Mouse (Mus musculus) intestine, postnatal 0 days (tissue): ENCODE data around the gene Tspan11. TPM values are rescaled to one million over a fixed set of nuclear protein-coding genes. Genes with fewer than 3 reads are reported as not detected.

Source experiments
- ATAC-seq: fragments of 200-750 bp; cut with Nextera tagmentation; 2 replicates; pipeline ENCODE4 v1.8.0; 2017; ENCODE audit warnings: mild to moderate bottlenecking, moderate TSS enrichment, moderate library complexity
- H3K27ac ChIP-seq: fragments of 300-500 bp; sonication (generic); 2 replicates; pipeline ENCODE4 v1.5.1; 2014; ENCODE audit warnings: mild to moderate bottlenecking, low read depth, low read length, moderate library complexity
- H3K27me3 ChIP-seq: fragments of 300-500 bp; sonication (generic); replicated peaks from 2 replicates; pipeline ENCODE4 v1.6.1; 2014; ENCODE audit warnings: low read length, mixed read lengths; ENCODE audit not compliant: control insufficient read depth, insufficient read depth
- H3K36me3 ChIP-seq: fragments of 300-500 bp; sonication (generic); 2 replicates; pipeline ENCODE4 v1.6.1; 2014; ENCODE audit warnings: mild to moderate bottlenecking, moderate library complexity; ENCODE audit not compliant: control insufficient read depth, insufficient read depth
- H3K4me1 ChIP-seq: fragments of 300-500 bp; sonication (generic); replicated peaks from 2 replicates; pipeline ENCODE4 v1.6.1; 2014; ENCODE audit warnings: antibody characterized with exemption, low read length, mixed read lengths; ENCODE audit not compliant: control insufficient read depth, insufficient read depth
- H3K4me2 ChIP-seq: fragments of 300-500 bp; sonication (generic); replicated peaks from 2 replicates; pipeline ENCODE4 v1.6.1; 2014; ENCODE audit warnings: low read depth, mild to moderate bottlenecking, moderate library complexity
- H3K4me3 ChIP-seq: fragments of 300-500 bp; sonication (generic); 2 replicates; pipeline ENCODE4 v1.5.1; 2014; ENCODE audit warnings: low read depth, low read length
- H3K9ac ChIP-seq: fragments of 300-500 bp; sonication (generic); 2 replicates; pipeline ENCODE4 v1.6.1; 2014; ENCODE audit warnings: mild to moderate bottlenecking, low read depth, low read length
- H3K9me3 ChIP-seq: fragments of 300-500 bp; sonication (generic); 2 replicates; pipeline ENCODE4 v1.6.1; 2016; ENCODE audit warnings: mixed run types; ENCODE audit not compliant: control insufficient read depth
- CTCF ChIP-seq: sonication (generic); IDR thresholded peaks from 2 replicates; pipeline ENCODE4 v1.5.1; 2016; ENCODE audit warnings: low read depth, mild to moderate bottlenecking, control low read depth, antibody characterized with exemption, moderate library complexity
- WGBS: fragments of 180-500 bp; shearing (Covaris S2); extraction: QIAGEN DNeasy Blood & Tissue Kit; methylation state at CpG from one replicate; pipeline ENCODE4 v1.1.7; 2014; 5-methylcytosine and 5-hydroxymethylcytosine counted together
- polyA plus RNA-seq: library from polyadenylated mRNA; unstranded; fragments of >200 nt; fragmentation: Nextera tagmentation; extraction: Ambion mirVana; gene quantifications from 2 replicates; pipeline ENCODE4 v1.2.1, GENCODE M21; 2015

Gene Tspan11
- polyA plus RNA-seq, 1 experiment from 2014 or later: 2.7 TPM

GRCm38 (mm10) chr6:127992993-127993392 is 105.6 kb downstream of the Tspan11 start:
- ATAC-seq: no peak
- no peak overlapping the region for H3K4me3 ChIP-seq
- 0 out of 2 replicates have a peak, but pooled peaks cover 4% of the 10 kb centered on the region for H3K4me1 ChIP-seq
- no peak for TF ChIP-seq CTCF
- no peak overlapping the region for H3K27ac ChIP-seq
- WGBS: 93% methylated on average over 8 of the region's 8 CpGs
- H3K9ac ChIP-seq: no peak overlapping the region
- H3K4me2 ChIP-seq: no peak overlapping the region
- H3K27me3 ChIP-seq: no peaks in the 10 kb centered on the region
- no peaks in the 10 kb centered on the region; the same call in 1 of the 2 replicates for H3K36me3 ChIP-seq
- no peaks in the 10 kb centered on the region for H3K9me3 ChIP-seq

DNA sequence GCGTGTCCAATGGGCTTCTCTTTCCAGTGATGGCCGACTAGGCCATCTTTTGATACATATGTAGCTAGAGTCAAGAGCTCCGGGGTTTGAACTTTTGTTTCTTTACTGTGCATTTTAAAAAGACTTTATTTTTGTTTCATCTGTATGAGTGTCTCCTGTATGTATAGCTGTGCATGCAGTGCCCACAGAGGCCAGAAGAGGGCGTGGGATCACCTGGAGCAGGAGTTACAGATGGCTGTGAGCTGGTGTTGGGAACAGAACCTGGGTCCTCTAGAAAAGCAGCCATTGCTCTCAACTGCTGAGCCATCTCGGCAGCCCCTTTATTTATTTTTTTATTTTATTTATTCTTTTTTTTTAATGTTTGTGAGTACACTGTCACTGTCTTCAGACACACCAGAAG is 109.5 kb downstream of the Tspan11 start:
- H3K27me3 ChIP-seq: no peaks in the 10 kb centered on the region
- no peak overlapping the region for H3K27ac ChIP-seq
- H3K4me2 ChIP-seq: no peak overlapping the region
- ATAC-seq: no peak
- no peaks in the 10 kb centered on the region for H3K4me1 ChIP-seq
- WGBS: 84% methylated on average over 5 of the region's 5 CpGs
- no peaks in the 10 kb centered on the region for H3K9me3 ChIP-seq
- no peak overlapping the region for H3K9ac ChIP-seq
- TF ChIP-seq CTCF: peak; percentile 28
- H3K4me3 ChIP-seq: no peak overlapping the region
- H3K36me3 ChIP-seq: no peaks in the 10 kb centered on the region

- no peak overlapping the region for H3K27ac ChIP-seq
- H3K36me3 ChIP-seq: no peaks in the 10 kb centered on the region
- ATAC-seq: no peak
- H3K4me1 ChIP-seq: no peaks in the 10 kb centered on the region
- no peaks in the 10 kb centered on the region for H3K9me3 ChIP-seq
- H3K9ac ChIP-seq: no peak overlapping the region
- H3K27me3 ChIP-seq: no peaks in the 10 kb centered on the region
- TF ChIP-seq CTCF: no peak
- no peak overlapping the region for H3K4me3 ChIP-seq
- H3K4me2 ChIP-seq: no peak overlapping the region
- 70% methylated on average over 2 of the region's 2 CpGs for WGBS
These were observed 111.7 kb downstream of the Tspan11 start for GRCm38 (mm10) chr6:127999118-127999517.

DNA sequence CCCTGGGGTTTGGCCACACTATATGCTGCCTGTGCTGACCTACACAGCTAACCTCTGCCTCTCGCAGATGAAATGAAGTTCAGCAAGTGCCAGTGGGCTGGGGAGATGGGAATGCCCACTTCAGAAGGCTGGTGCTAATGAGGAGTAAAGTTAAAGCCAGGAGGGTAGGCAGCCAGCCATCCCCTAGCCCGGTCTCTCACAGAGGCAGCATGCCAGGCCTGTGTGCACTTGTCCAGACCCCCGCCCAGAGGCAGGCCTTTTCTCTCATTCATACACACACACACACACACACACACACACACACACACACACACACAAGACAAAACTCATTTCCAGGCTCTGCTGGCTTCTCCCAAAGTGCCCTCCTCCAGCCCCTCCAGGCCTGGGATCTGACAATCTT is 113.4 kb downstream of the Tspan11 start:
- WGBS: 75% methylated on average over 3 of the region's 3 CpGs
- no peak overlapping the region for H3K4me3 ChIP-seq
- H3K27ac ChIP-seq: no peak overlapping the region
- ATAC-seq: no peak
- H3K9me3 ChIP-seq: no peaks in the 10 kb centered on the region
- no peaks in the 10 kb centered on the region for H3K27me3 ChIP-seq
- H3K9ac ChIP-seq: no peak overlapping the region
- H3K4me1 ChIP-seq: no peaks in the 10 kb centered on the region
- no peaks in the 10 kb centered on the region for H3K36me3 ChIP-seq
- H3K4me2 ChIP-seq: no peak overlapping the region
- no peak for TF ChIP-seq CTCF

DNA sequence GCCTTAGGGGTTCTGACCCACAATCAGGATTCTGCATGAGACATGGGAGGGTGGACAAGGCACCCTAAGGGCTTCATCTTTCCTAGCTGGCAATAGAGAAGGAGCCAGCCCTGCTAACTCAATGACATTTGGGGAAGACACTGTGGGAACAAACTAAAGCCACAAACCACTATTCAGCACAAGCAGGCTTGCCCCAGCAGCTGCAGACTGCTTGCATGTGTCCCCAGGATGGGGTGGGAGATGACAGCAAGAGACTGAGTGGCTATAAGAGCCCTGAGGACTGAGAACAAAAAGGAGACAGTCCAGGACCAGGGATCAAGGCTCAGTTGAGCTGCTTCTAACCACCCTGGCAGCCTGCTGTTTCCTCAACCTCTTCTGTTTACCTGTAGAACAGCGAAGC is 114.2 kb downstream of the Tspan11 start:
- no peak overlapping the region for H3K4me3 ChIP-seq
- H3K36me3 ChIP-seq: no peaks in the 10 kb centered on the region
- H3K27ac ChIP-seq: no peak overlapping the region
- no peak overlapping the region for H3K4me2 ChIP-seq
- H3K27me3 ChIP-seq: no peaks in the 10 kb centered on the region
- WGBS: 68% methylated on average over 1 of the region's 1 CpGs
- H3K4me1 ChIP-seq: no peaks in the 10 kb centered on the region
- H3K9ac ChIP-seq: no peak overlapping the region
- ATAC-seq: no peak
- H3K9me3 ChIP-seq: no peaks in the 10 kb centered on the region
- TF ChIP-seq CTCF: no peak

DNA sequence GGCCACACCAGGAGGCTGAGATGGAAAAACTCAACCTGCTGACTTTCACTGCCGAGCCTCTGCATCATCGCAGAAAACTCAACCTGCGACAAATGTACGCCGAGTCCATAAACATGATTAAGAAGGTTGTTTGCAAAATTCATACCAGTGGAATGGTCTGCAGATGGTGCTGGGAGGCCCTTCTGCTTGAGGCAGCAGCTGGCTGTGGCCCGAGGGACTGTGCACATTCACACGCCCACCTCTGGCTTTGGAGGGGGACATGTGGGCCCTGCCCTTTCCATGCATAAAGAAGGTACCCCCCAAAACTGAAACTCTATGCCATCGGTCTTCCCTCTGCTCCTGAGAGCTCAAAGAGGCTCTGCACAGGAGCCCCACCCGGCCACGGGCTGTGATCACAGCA is 114.7 kb downstream of the Tspan11 start:
- no peak for ATAC-seq
- no peak overlapping the region for H3K4me3 ChIP-seq
- no peak for TF ChIP-seq CTCF
- WGBS: 64% methylated on average over 10 of the region's 10 CpGs
- H3K9me3 ChIP-seq: no peaks in the 10 kb centered on the region
- H3K36me3 ChIP-seq: no peaks in the 10 kb centered on the region
- H3K4me1 ChIP-seq: no peaks in the 10 kb centered on the region
- H3K27me3 ChIP-seq: no peaks in the 10 kb centered on the region
- no peak overlapping the region for H3K27ac ChIP-seq
- H3K4me2 ChIP-seq: no peak overlapping the region
- no peak overlapping the region for H3K9ac ChIP-seq

- no peak overlapping the region for H3K9ac ChIP-seq
- 90% methylated on average over 4 of the region's 4 CpGs for WGBS
- no peak for ATAC-seq
These were observed 115.3 kb downstream of the Tspan11 start for GRCm38 (mm10) chr6:128002667-128003066.

More at GRCm38 (mm10) chr6:128002667-128003066, 115.3 kb downstream of the Tspan11 start:
- Histone ChIP-seq H3K4me3 (no peak overlapping the region), H3K27ac (no peak overlapping the region), H3K9me3 (no peaks in the 10 kb centered on the region), H3K27me3 (no peaks in the 10 kb centered on the region), H3K36me3 (no peaks in the 10 kb centered on the region), H3K4me1 (no peaks in the 10 kb centered on the region), H3K4me2 (no peak overlapping the region)
- no peak for TF ChIP-seq CTCF
